Mouse (Mus musculus): ENCODE measurements around the gene Rps27l. TPM values are rescaled to one million over a fixed set of nuclear protein-coding genes. Genes with fewer than 3 reads are reported as not detected.
A peak's percentile ranks its signal among the peaks of the same experiment; 100 is the strongest.

Gene Rps27l
- total and polyA plus RNA-seq, 3 experiments = 469 to 502 TPM; not detected in 1

GRCm38 (mm10) chr9:66897851-66898250 lies 48.0 kb upstream of the Rps27l start:
- Histone ChIP-seq H3K27me3 (ENCODE audit: control insufficient read depth in 1 of 2, insufficient read depth in 2 of 2, low read length in 2 of 2) (no peaks in the 10 kb centered on the region), H3K9me3 (replicated peaks; ENCODE audit: insufficient read depth, low read length) (no peaks in the 10 kb centered on the region), H3K4me1 (ENCODE audit: control insufficient read depth in 1 of 2, insufficient read depth in 2 of 2, low read length in 2 of 2) (peaks cover 16 to 17% of the 10 kb centered on the region in 2 experiments), H3K4me3 (ENCODE audit: control insufficient read depth in 1 of 2, insufficient read depth in 1 of 2, low read depth in 2 of 2, low read length in 2 of 2) (no peak overlapping the region), H3K79me2 (ENCODE audit: control insufficient read depth, insufficient read depth, low read length, poor library complexity) (0 out of 2 replicates have a peak, but pooled peaks cover 1% of the 10 kb centered on the region), H3K36me3 (ENCODE audit: control insufficient read depth in 1 of 2, insufficient read depth in 2 of 2, low read length in 2 of 2) (peaks cover 0 to 25% of the 10 kb centered on the region in 2 experiments; a peak in 2 of 4 replicates), H3K9ac (ENCODE audit: control insufficient read depth, low read depth, low read length, poor library complexity, severe bottlenecking) (no peak overlapping the region), H3K27ac (ENCODE audit: control insufficient read depth, low read depth, low read length) (no peak overlapping the region)
- DNase-seq (ENCODE audit: low read depth, low spot score) = peak; percentile 20
- TF ChIP-seq UBTF (IDR thresholded peaks at IDR 0.05; ENCODE audit: borderline replicate concordance, insufficient read depth, low read depth, low read length) (no peak), HCFC1 (IDR thresholded peaks at IDR 0.05; ENCODE audit: low read depth, low read length) (no peak), POLR2AphosphoS2 (IDR thresholded peaks at IDR 0.05; ENCODE audit: low read length) (no peak), USF2 (IDR thresholded peaks at IDR 0.05; ENCODE audit: borderline replicate concordance in 1 of 2, insufficient read depth in 1 of 2, low read depth in 1 of 2, low read length in 2 of 2) (no peak), MEF2A (IDR thresholded peaks at IDR 0.05; ENCODE audit: extremely low read depth, insufficient replicate concordance, low read depth, low read length, poor library complexity, severe bottlenecking) (no peak), E2F4 (IDR thresholded peaks at IDR 0.05; ENCODE audit: borderline replicate concordance, low read depth, low read length) (no peak), SMC3 (IDR thresholded peaks at IDR 0.05; ENCODE audit: low read depth, low read length) (no peak), POLR2AphosphoS5 (IDR thresholded peaks at IDR 0.05; ENCODE audit: borderline replicate concordance, low read depth, low read length) (no peak), BHLHE40 (IDR thresholded peaks at IDR 0.05; ENCODE audit: borderline replicate concordance, low read depth, low read length) (no peak), TAL1 (IDR thresholded peaks at IDR 0.05; ENCODE audit: low read length) (no peak), MAZ (IDR thresholded peaks at IDR 0.05; ENCODE audit: low read depth, low read length) (no peak), NRF1 (IDR thresholded peaks at IDR 0.05; ENCODE audit: insufficient read depth, low read depth, low read length, poor library complexity, severe bottlenecking) (no peak), CTCF (IDR thresholded peaks at IDR 0.05 in 2 of 3, conservative IDR thresholded peaks at IDR 0.05 in 1 of 3; ENCODE audit: control insufficient read depth in 1 of 3, insufficient read depth in 1 of 3, low read depth in 2 of 3, low read length in 3 of 3, poor library complexity in 1 of 3, severe bottlenecking in 1 of 3) (no peak), ZMIZ1 (IDR thresholded peaks at IDR 0.05; ENCODE audit: low read depth, low read length) (no peak), POLR2A (IDR thresholded peaks at IDR 0.05; ENCODE audit: control insufficient read depth in 1 of 2, insufficient read depth in 1 of 2, low read depth in 1 of 2, low read length in 2 of 2, poor library complexity in 1 of 2) (no peak), SIN3A (IDR thresholded peaks at IDR 0.05; ENCODE audit: low read length) (no peak), MAX (IDR thresholded peaks at IDR 0.05; ENCODE audit: low read length) (no peak)

GRCm38 (mm10) chr9:66899072-66899471 lies 46.8 kb upstream of the Rps27l start:
- H3K36me3 ChIP-seq (ENCODE audit: control insufficient read depth in 1 of 2, insufficient read depth in 2 of 2, low read length in 2 of 2) = peaks cover 0 to 21% of the 10 kb centered on the region in 2 experiments; a peak in 2 of 4 replicates
- TF ChIP-seq GABPA (IDR thresholded peaks at IDR 0.05; ENCODE audit: low read depth, low read length) (no peak), MAFK (IDR thresholded peaks at IDR 0.05; ENCODE audit: borderline replicate concordance, low read depth, low read length) (no peak), POLR2AphosphoS5 (IDR thresholded peaks at IDR 0.05; ENCODE audit: borderline replicate concordance, low read depth, low read length) (no peak), MYC (IDR thresholded peaks at IDR 0.05; ENCODE audit: low read depth, low read length) (no peak), UBTF (IDR thresholded peaks at IDR 0.05; ENCODE audit: borderline replicate concordance, insufficient read depth, low read depth, low read length) (no peak), USF2 (IDR thresholded peaks at IDR 0.05; ENCODE audit: borderline replicate concordance in 1 of 2, insufficient read depth in 1 of 2, low read depth in 1 of 2, low read length in 2 of 2) (no peak)
- H3K79me2 ChIP-seq (ENCODE audit: control insufficient read depth, insufficient read depth, low read length, poor library complexity) = 0 out of 2 replicates have a peak, but pooled peaks cover 1% of the 10 kb centered on the region
- H3K9me3 ChIP-seq (replicated peaks; ENCODE audit: insufficient read depth, low read length) = no peaks in the 10 kb centered on the region
- no peak overlapping the region for H3K9ac ChIP-seq (ENCODE audit: control insufficient read depth, low read depth, low read length, poor library complexity, severe bottlenecking)
- H3K27me3 ChIP-seq (ENCODE audit: control insufficient read depth in 1 of 2, insufficient read depth in 2 of 2, low read length in 2 of 2) = no peaks in the 10 kb centered on the region
- H3K4me1 ChIP-seq (ENCODE audit: control insufficient read depth in 1 of 2, insufficient read depth in 2 of 2, low read length in 2 of 2) = peaks cover 10 to 14% of the 10 kb centered on the region in 2 experiments
- no peak overlapping the region for H3K27ac ChIP-seq (ENCODE audit: control insufficient read depth, low read depth, low read length)
- H3K4me3 ChIP-seq (ENCODE audit: control insufficient read depth in 1 of 2, insufficient read depth in 1 of 2, low read depth in 2 of 2, low read length in 2 of 2) = no peak overlapping the region
- DNase-seq (ENCODE audit: low read depth, low spot score) = peak; percentile 25

Measured in MEL (cell line).